Mouse (Mus musculus) liver, embryonic 18 days (tissue): ENCODE measurements around the gene Vmn1r120. TPM values are rescaled to one million over a fixed set of nuclear protein-coding genes. Genes with fewer than 3 reads are reported as not detected.

ENCODE experiments used
- polyA plus RNA-seq: library from polyadenylated mRNA; depleted of rRNA; stranded (reverse); fragments of >200 nt; gene quantifications from 2 replicates; pipeline ENCODE4 v1.2.3, GENCODE M21; 2012; rRNA removed

Gene Vmn1r120
- not detected in 2 replicates for polyA plus RNA-seq

GRCm38 (mm10) chr7:21053684-21054083 lies at the start of gene Vmn1r120:
Vmn1r120 (minus strand) TSS chr7:21053784.

GRCm38 (mm10) chr7:21098413-21098812 lies 44.8 kb upstream of the Vmn1r120 start, which contains the start of gene Vmn1r121:
Vmn1r121 (minus strand) TSS chr7:21098513.

GRCm38 (mm10) chr7:21012355-21012754 lies 41.2 kb downstream of the Vmn1r120 start, which contains the start of gene Vmn1r119:
Vmn1r119 (minus strand) TSS chr7:21012455.

Other genes with a start within 250 kb of the Vmn1r120 start
- not detected in 2 replicates for gene Vmn1r114, start 241.6 kb downstream of the Vmn1r120 start, polyA plus RNA-seq
- gene Vmn1r115, start 208.8 kb downstream of the Vmn1r120 start, polyA plus RNA-seq, result not detected in 2 replicates
- not detected in 2 replicates for gene Vmn1r116, start 181.5 kb downstream of the Vmn1r120 start, polyA plus RNA-seq
- not detected in 2 replicates for gene Vmn1r117, start 169.7 kb downstream of the Vmn1r120 start, polyA plus RNA-seq
- not detected in 2 replicates for gene Vmn1r118, start 141.4 kb downstream of the Vmn1r120 start, polyA plus RNA-seq
- not detected in 2 replicates for gene Vmn1r119, start 41.3 kb downstream of the Vmn1r120 start, polyA plus RNA-seq
- not detected in 2 replicates for gene Vmn1r121, start 44.7 kb upstream of the Vmn1r120 start, polyA plus RNA-seq
- not detected in 2 replicates for gene Vmn1r122, start 80.3 kb upstream of the Vmn1r120 start, polyA plus RNA-seq
- not detected in 2 replicates for gene Vmn1r123, start 108.4 kb upstream of the Vmn1r120 start, polyA plus RNA-seq
- not detected in 2 replicates for gene Gm5157, start 136.6 kb upstream of the Vmn1r120 start, polyA plus RNA-seq
- gene Vmn1r124, start 206.8 kb upstream of the Vmn1r120 start, polyA plus RNA-seq, result not detected in 2 replicates
- not detected in 2 replicates for gene Vmn1r125, start 218.4 kb upstream of the Vmn1r120 start, polyA plus RNA-seq
- gene Vmn1r126, start 247.7 kb upstream of the Vmn1r120 start, polyA plus RNA-seq, result not detected in 2 replicates